Mouse (Mus musculus): ENCODE data around the gene Olfr1271. TPM values are rescaled to one million over a fixed set of nuclear protein-coding genes. Genes with fewer than 3 reads are reported as not detected.
"Not testable (repeated sequence)": the region's sequence is repeated elsewhere in the genome, so short reads cannot be mapped to it uniquely, and the experiment has no call there.

Gene Olfr1271
- polyA plus RNA-seq (2016; fragmentation: Nextera tagmentation; extraction: Ambion mirVana): not detected in 2 replicates

- Histone ChIP-seq H3K36me3 (no peaks in the 10 kb centered on the region), H3K27me3 (no peaks in the 10 kb centered on the region), H3K4me3 (no peak within 1 kb of the TSS), H3K9ac (replicated peaks) (no peak within 1 kb of the TSS), H3K27ac (replicated peaks) (no peak within 1 kb of the TSS), H3K4me1 (no peaks in the 10 kb centered on the region), H3K9me3 (no peaks in the 10 kb centered on the region), H3K4me2 (replicated peaks) (no peak within 1 kb of the TSS)
- ATAC-seq (ENCODE audit: low FRiP score, low read depth): no peak
- WGBS: 87% methylated on average over 2 of the region's 2 CpGs
Measured at GRCm38 (mm10) chr2:90270932-90271331, at the start of gene Olfr1271. Gene Olfr1271 (minus strand): TSS chr2:90271032.

DNA sequence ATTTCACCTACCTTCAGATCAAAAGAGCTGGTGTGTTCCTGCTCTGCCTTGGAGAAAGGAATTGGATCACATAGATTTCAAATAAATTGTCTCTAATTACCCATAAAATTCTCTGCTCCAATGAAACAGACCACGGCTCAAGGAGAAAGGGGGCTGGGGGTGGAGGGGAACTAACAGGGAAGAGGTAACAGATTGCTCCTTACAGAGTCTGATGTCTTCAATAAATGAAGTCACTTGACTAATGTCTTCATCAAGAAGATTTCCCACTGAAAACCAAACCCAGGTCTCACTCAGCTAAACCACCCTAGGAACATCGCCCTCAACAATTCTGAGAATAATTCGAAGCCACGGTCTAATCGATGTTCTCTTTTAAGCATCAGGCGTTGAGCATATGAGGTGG lies 21.9 kb upstream of the Olfr1271 start, which contains the start of gene Olfr1272:
Gene Olfr1272 (minus strand): TSS at position 101 of the 400 bp plus-strand sequence.
- no peaks in the 10 kb centered on the region for H3K9me3 ChIP-seq
- no peak within 1 kb of the TSS for H3K4me2 ChIP-seq (replicated peaks)
- H3K27ac ChIP-seq (replicated peaks): no peak within 1 kb of the TSS
- H3K36me3 ChIP-seq: no peaks in the 10 kb centered on the region
- no peaks in the 10 kb centered on the region for H3K4me1 ChIP-seq
- H3K9ac ChIP-seq (replicated peaks): no peak within 1 kb of the TSS
- WGBS: 86% methylated on average over 6 of the region's 6 CpGs
- no peaks in the 10 kb centered on the region for H3K27me3 ChIP-seq
- H3K4me3 ChIP-seq: no peak within 1 kb of the TSS
- ATAC-seq (ENCODE audit: low FRiP score, low read depth): no peak

GRCm38 (mm10) chr2:90257492-90257891 lies 13.3 kb downstream of the Olfr1271 start, which contains the start of gene Olfr142:
Gene Olfr142 (minus strand): TSS chr2:90257592.
- ATAC-seq (ENCODE audit: low FRiP score, low read depth): no peak
- H3K27me3 ChIP-seq: no peaks in the 10 kb centered on the region
- H3K36me3 ChIP-seq: no peaks in the 10 kb centered on the region
- 91% methylated on average over 4 of the region's 4 CpGs for WGBS
- no peak within 1 kb of the TSS for H3K4me3 ChIP-seq
- H3K9me3 ChIP-seq: no peaks in the 10 kb centered on the region
- H3K9ac ChIP-seq (replicated peaks): no peak within 1 kb of the TSS
- no peaks in the 10 kb centered on the region for H3K4me1 ChIP-seq
- H3K27ac ChIP-seq (replicated peaks): no peak within 1 kb of the TSS
- no peak within 1 kb of the TSS for H3K4me2 ChIP-seq (replicated peaks)

DNA sequence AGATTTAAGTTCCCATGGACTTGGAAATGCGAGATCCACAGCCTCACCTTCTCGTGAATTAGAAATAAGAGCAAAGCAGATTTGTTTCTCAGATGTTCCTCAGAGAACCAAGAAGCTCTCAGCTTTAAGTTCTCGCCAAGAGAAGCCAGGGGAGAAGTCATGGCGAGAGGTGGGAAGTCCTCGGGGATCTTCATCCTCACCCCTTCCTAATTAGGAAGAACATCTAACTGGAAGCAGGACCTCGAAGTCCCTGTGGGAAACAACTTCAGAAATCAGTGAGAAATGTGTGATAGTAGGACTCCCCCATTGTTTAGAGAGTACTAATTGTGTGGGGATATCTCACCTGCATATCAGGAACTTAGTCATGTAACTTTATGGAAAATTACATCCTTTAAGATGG lies 46.4 kb downstream of the Olfr1271 start, which contains the start of gene Olfr1506:
Gene Olfr1506 (minus strand): TSS at position 101 of the 400 bp plus-strand sequence.
- WGBS: no CpG with 5 or more reads among the region's 6 CpGs

More for the DNA sequence above, 46.4 kb downstream of the Olfr1271 start, which contains the start of gene Olfr1506:
- not testable (repeated sequence) for H3K4me3 ChIP-seq; H3K27me3 ChIP-seq; ATAC-seq (ENCODE audit: low FRiP score, low read depth); H3K27ac ChIP-seq (replicated peaks); H3K4me1 ChIP-seq; H3K9ac ChIP-seq (replicated peaks); H3K4me2 ChIP-seq (replicated peaks); H3K36me3 ChIP-seq; H3K9me3 ChIP-seq

Other genes with a start within 250 kb of the Olfr1271 start
- gene Olfr1264, start 245.5 kb downstream of the Olfr1271 start, polyA plus RNA-seq (2016; fragmentation: Nextera tagmentation; extraction: Ambion mirVana): not detected in 2 replicates
- gene Olfr1265, start 235.7 kb downstream of the Olfr1271 start, polyA plus RNA-seq (2016; fragmentation: Nextera tagmentation; extraction: Ambion mirVana): not detected in 2 replicates
- not detected in 2 replicates for gene Olfr140, start 207.4 kb downstream of the Olfr1271 start, polyA plus RNA-seq (2016; fragmentation: Nextera tagmentation; extraction: Ambion mirVana)
- not detected in 2 replicates for gene Olfr1269, start 149.6 kb downstream of the Olfr1271 start, polyA plus RNA-seq (2016; fragmentation: Nextera tagmentation; extraction: Ambion mirVana)
- not detected in 2 replicates for gene Olfr32, start 128.7 kb downstream of the Olfr1271 start, polyA plus RNA-seq (2016; fragmentation: Nextera tagmentation; extraction: Ambion mirVana)
- gene Olfr1270, start 117.9 kb downstream of the Olfr1271 start, polyA plus RNA-seq (2016; fragmentation: Nextera tagmentation; extraction: Ambion mirVana): not detected in 2 replicates
- gene Olfr1506, start 46.5 kb downstream of the Olfr1271 start, polyA plus RNA-seq (2016; fragmentation: Nextera tagmentation; extraction: Ambion mirVana): not detected in 2 replicates
- not detected in 2 replicates for gene Olfr142, start 13.4 kb downstream of the Olfr1271 start, polyA plus RNA-seq (2016; fragmentation: Nextera tagmentation; extraction: Ambion mirVana)
- gene Olfr1272, start 21.8 kb upstream of the Olfr1271 start, polyA plus RNA-seq (2016; fragmentation: Nextera tagmentation; extraction: Ambion mirVana): not detected in 2 replicates
- not detected in 2 replicates for gene Gm13769, start 51.2 kb upstream of the Olfr1271 start, polyA plus RNA-seq (2016; fragmentation: Nextera tagmentation; extraction: Ambion mirVana)
- not detected in 2 replicates for gene Olfr1274-ps, start 127.7 kb upstream of the Olfr1271 start, polyA plus RNA-seq (2016; fragmentation: Nextera tagmentation; extraction: Ambion mirVana)

Measured in midbrain, embryonic 12.5 days (tissue).